9 mouse cellular contexts compared by ENCODE assay signal in genomic region chr7:144468741-144469140, GRCm38 (mm10). TPM values are rescaled to one million over a fixed set of nuclear protein-coding genes. Genes with fewer than 3 reads are reported as not detected.
DNase-seq lines count a peak whose midpoint lies in the region; ATAC-seq and TF ChIP-seq lines count a peak whose summit lies in the region.
"Had no signal": no experiment of that assay in that cellular context is flagged by ENCODE, and none has a peak within 500 bp of the region (broad histone marks: within the 10 kb centered on the region; RNA-seq: fewer than 3 reads in every experiment).

No protein-coding gene starts in this region.

- ATAC-seq in kidney, embryonic 15.5 days (replicated peaks; ENCODE audit: low FRiP score) = no peak
- ATAC-seq in hindbrain, embryonic 15.5 days (ENCODE audit: low FRiP score, low read depth) = no peak
- ATAC-seq in midbrain, embryonic 15.5 days (replicated peaks) = no peak

- H3K4me3 ChIP-seq in kidney, embryonic 15.5 days (replicated peaks) = peak overlapping the region; percentile 97
- peak overlapping the region; percentile 62 for H3K4me3 ChIP-seq in embryonic fibroblast, embryonic 13.5 days (ENCODE audit: insufficient read depth, low read length)
- H3K4me3 ChIP-seq in hindbrain, embryonic 15.5 days = 0 out of 2 replicates have a peak overlapping the region, but pooled peaks have one; percentile 64
- H3K4me3 ChIP-seq in midbrain, embryonic 15.5 days = no peak overlapping the region; the same call in 1 of the 2 replicates

- H3K36me3 ChIP-seq in kidney, embryonic 15.5 days = peaks cover 33% of the 10 kb centered on the region
- H3K36me3 ChIP-seq in hindbrain, embryonic 15.5 days = peaks cover 19% of the 10 kb centered on the region
- peaks cover 9% of the 10 kb centered on the region for H3K36me3 ChIP-seq in midbrain, embryonic 15.5 days (replicated peaks)

- TF ChIP-seq POLR2A in embryonic fibroblast, embryonic 13.5 days (IDR thresholded peaks at IDR 0.05; ENCODE audit: low read depth, low read length) = no peak

- no peaks in the 10 kb centered on the region for H3K9me3 ChIP-seq in kidney, embryonic 15.5 days (replicated peaks)
- no peaks in the 10 kb centered on the region for H3K9me3 ChIP-seq in hindbrain, embryonic 15.5 days
- no peaks in the 10 kb centered on the region for H3K9me3 ChIP-seq in midbrain, embryonic 15.5 days

- H3K27me3 ChIP-seq in kidney, embryonic 15.5 days = no peaks in the 10 kb centered on the region
- H3K27me3 ChIP-seq in hindbrain, embryonic 15.5 days = no peaks in the 10 kb centered on the region
- H3K27me3 ChIP-seq in midbrain, embryonic 15.5 days (replicated peaks) = no peaks in the 10 kb centered on the region

- peak overlapping the region; percentile 82 for H3K4me2 ChIP-seq in kidney, embryonic 15.5 days
- H3K4me2 ChIP-seq in hindbrain, embryonic 15.5 days = peak overlapping the region; percentile 72; the same call in 1 of the 2 replicates
- H3K4me2 ChIP-seq in midbrain, embryonic 15.5 days = peak overlapping the region; percentile 92; the same call in 1 of the 2 replicates

- intact Hi-C loops in gastrocnemius, postnatal 14 days (cut with DNase I; ENCODE audit: low total_unique reads) = loop anchor here (10.0 kb wide), 1 partner anchor 106 kb away; no protein-coding TSS in a partner anchor

- no peak for TF ChIP-seq CTCF in embryonic fibroblast, embryonic 13.5 days (IDR thresholded peaks at IDR 0.05; ENCODE audit: borderline replicate concordance, insufficient read depth, low read length)

- H3K9ac ChIP-seq in kidney, embryonic 15.5 days = 0 out of 2 replicates have a peak overlapping the region, but pooled peaks have one; percentile 98
- H3K9ac ChIP-seq in hindbrain, embryonic 15.5 days = no peak overlapping the region
- H3K9ac ChIP-seq in midbrain, embryonic 15.5 days = no peak overlapping the region

- WGBS in kidney, embryonic 15.5 days = 78% methylated on average over 5 of the region's 5 CpGs
- 95% methylated on average over 5 of the region's 5 CpGs for WGBS in hindbrain, embryonic 15.5 days
- 94% methylated on average over 5 of the region's 5 CpGs for WGBS in midbrain, embryonic 15.5 days

- H3K27ac ChIP-seq in kidney, embryonic 15.5 days = peak overlapping the region; percentile 91
- peak overlapping the region; percentile 50; the same call in 1 of the 2 replicates for H3K27ac ChIP-seq in embryonic fibroblast, embryonic 13.5 days (ENCODE audit: insufficient read depth, low read length)
- H3K27ac ChIP-seq in hindbrain, embryonic 15.5 days (replicated peaks) = no peak overlapping the region
- no peak overlapping the region for H3K27ac ChIP-seq in midbrain, embryonic 15.5 days

- no peak for DNase-seq in kidney, adult 8-10 months
- no peak for DNase-seq in cerebellum, adult 18-20 months
- DNase-seq in gastrocnemius, postnatal 14 days = no peak
- DNase-seq in adipocyte (ENCODE audit: low spot score) = no peak
- DNase-seq: thymus, postnatal 25 days had no signal

- H3K4me1 ChIP-seq in kidney, embryonic 15.5 days = peaks cover 28% of the 10 kb centered on the region
- H3K4me1 ChIP-seq in embryonic fibroblast, embryonic 13.5 days (ENCODE audit: control insufficient read depth, insufficient read depth, low read length) = peaks cover 11% of the 10 kb centered on the region
- peaks cover 21% of the 10 kb centered on the region for H3K4me1 ChIP-seq in hindbrain, embryonic 15.5 days (replicated peaks)
- H3K4me1 ChIP-seq in midbrain, embryonic 15.5 days = peaks cover 26% of the 10 kb centered on the region

RNA-seq across cellular contexts. Expression of gene Cttn, which starts 2.1 kb away (rescaled TPM):
- 167 and 180 TPM in 2 replicates for polyA plus RNA-seq in kidney, embryonic 15.5 days (2015; fragmentation: Nextera tagmentation; extraction: Ambion mirVana)
- 273 and 326 TPM in 2 replicates for polyA plus RNA-seq in embryonic fibroblast, embryonic 13.5 days (2011; ENCODE audit: insufficient read length, low read depth, missing spikeins)
- polyA plus RNA-seq in hindbrain, embryonic 15.5 days (2015; fragmentation: Nextera tagmentation; extraction: Ambion mirVana) = 171 and 187 TPM in 2 replicates
- polyA plus RNA-seq in midbrain, embryonic 15.5 days (2015; fragmentation: Nextera tagmentation; extraction: Ambion mirVana) = 189 and 191 TPM in 2 replicates
- 10 to 100 TPM; 32.6 to 35.8 TPM for total RNA-seq in gastrocnemius, postnatal 14 days (2021)

Comparison
In these comparisons a context has a peak if more than half of its experiments do, and no peak if none do; other contexts are left out.
1. H3K27ac ChIP-seq: peak in kidney, embryonic 15.5 days (single experiment) and embryonic fibroblast, embryonic 13.5 days (single experiment); none in hindbrain, embryonic 15.5 days (single experiment) and midbrain, embryonic 15.5 days (single experiment).
2. Peak in every context shown above with its lines, with median percentiles within 50 percentile points of each other: H3K4me2 ChIP-seq.